Mouse (Mus musculus) 416B (cell line): ENCODE data around the gene Babam2.

Experiments
- DNase-seq: peaks from one replicate; pipeline ENCODE4 v3.0.0; 2011; ENCODE audit warnings: low read depth

The Babam2 gene

DNA sequence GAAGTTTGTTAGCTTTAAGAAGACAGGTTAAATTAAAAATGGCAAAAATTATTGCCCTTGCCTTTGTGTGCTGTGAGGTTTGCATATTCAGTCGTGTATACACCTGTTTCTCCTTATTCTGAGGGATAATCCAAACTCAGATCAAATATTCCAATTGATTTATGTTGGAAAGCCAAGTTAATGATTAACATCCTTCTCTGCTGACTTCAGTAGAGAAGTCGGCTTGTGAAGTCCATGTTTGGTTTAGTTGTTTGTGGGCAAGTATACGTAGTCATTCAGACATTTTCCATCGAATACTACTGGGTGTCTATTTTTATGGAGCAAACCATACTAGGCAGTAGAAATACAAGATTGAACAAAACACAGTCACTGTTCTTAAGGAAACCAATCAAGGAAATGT, 187.5 kb downstream of the Babam2 start:
- DNase-seq = no peak

DNA sequence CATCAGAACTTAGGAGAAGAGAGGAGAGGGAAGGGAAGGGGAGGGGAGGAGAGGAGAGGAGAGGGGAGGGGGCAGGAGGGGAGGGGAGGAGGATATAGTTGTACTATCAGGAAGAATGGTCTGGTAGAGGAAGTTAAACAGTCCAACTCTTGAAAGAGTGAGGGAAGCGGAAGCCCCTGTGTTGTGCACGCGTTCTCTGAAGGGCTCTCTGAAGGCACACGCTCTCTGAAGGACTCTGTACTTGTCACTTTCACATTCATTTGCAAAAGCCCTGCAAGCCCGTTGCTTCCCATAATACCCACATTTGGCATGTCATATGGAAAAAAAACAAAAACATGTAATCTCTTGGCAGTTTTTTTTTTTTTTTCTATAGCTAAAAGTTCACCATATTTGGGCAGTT, 190.1 kb downstream of the Babam2 start:
- DNase-seq = no peak

DNA sequence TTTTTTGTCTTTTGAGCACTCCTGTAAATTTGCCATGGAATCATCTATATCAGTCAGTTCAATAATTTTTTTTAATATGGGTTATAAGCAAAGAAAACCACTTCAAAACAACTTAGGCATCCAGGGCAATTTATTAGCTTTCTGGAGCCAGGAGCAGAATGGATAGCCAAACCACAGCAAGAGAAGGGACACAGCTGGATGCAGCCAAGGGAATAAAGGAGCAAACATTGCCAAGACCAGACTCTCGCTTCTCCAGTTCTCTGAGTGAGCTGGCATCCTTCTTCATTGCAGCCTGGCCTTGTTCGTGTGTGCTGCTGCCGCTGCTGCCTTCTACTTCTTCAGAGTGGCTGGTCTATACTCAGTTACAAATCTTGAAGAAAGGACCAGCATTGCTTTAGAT, 190.9 kb downstream of the Babam2 start:
- no peak for DNase-seq

DNA sequence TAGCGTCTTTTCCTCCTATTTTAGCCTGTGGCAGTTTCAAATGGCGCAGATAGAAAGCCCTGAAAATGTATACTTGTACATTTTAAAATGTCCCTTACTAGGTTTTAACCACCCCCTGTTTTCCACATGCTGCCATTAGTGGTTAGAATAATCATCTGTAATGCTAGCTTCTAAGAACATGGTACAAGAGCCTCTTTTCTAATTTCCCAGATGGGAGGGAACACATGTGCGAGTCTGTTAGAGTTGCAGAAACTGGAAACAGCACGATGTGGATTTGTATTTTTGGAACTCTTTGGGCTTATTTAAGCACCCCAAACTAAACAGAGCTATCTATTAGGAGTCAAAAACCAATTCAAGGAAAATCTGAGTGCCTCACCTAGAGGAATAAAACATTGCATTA, 195.1 kb downstream of the Babam2 start:
- DNase-seq = no peak

DNA sequence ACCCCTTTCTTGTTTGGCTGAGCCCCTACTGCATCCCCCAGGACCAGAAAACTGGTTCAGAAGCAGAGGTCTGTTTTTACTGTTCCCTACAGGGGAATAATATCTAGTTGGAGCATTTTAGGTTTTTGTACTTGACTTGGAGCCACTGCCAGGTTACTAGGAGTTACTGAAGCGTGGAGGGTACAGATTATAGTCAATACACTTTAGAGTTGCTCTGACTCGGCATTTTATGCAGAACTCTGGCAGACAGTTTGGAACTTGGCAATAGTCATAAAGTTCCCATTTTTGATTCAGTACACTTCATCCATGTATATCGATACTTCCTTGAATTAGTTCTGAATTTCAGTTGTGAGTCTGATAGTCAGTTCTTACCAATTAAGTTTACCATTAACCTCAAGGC, 202.4 kb downstream of the Babam2 start:
- DNase-seq = no peak

DNA sequence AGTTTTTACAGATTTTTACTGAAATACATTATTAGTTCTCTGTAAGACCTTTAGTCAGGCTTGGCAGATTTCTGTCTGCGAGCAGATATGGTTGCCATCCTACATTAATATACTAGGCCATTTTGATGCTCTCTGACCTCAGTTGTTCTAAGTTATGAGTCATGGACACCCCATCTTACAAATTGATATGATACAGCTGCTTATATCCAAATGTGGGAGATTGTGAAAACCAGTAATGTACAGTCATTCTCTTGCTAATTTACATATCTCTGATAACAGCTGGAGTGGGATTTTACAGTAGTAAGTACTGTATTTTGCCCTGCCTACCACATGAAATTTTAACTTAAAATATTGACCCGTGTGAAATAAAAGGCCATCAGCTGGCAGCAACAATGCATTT, 204.7 kb downstream of the Babam2 start:
- peak; percentile 37 for DNase-seq

DNA sequence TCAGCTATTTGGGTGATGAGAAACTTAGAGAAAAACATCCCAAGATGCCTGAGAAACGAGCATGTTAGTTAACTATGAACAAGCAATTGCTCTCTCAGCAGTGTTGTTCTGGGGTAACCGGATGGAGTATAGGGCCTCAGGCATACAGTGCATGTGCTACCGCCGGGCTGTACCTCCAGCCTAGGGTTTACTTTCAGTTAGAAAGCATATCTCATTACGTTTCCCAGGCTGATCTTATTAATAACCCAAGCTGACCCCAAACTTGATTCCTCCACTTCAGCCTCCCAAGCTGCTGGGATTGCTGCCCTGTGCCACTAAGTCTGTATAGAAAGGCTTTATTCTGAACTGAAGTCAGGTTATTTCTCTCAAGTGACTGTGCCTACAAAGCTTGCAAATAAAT, 205.4 kb downstream of the Babam2 start:
- no peak for DNase-seq

DNA sequence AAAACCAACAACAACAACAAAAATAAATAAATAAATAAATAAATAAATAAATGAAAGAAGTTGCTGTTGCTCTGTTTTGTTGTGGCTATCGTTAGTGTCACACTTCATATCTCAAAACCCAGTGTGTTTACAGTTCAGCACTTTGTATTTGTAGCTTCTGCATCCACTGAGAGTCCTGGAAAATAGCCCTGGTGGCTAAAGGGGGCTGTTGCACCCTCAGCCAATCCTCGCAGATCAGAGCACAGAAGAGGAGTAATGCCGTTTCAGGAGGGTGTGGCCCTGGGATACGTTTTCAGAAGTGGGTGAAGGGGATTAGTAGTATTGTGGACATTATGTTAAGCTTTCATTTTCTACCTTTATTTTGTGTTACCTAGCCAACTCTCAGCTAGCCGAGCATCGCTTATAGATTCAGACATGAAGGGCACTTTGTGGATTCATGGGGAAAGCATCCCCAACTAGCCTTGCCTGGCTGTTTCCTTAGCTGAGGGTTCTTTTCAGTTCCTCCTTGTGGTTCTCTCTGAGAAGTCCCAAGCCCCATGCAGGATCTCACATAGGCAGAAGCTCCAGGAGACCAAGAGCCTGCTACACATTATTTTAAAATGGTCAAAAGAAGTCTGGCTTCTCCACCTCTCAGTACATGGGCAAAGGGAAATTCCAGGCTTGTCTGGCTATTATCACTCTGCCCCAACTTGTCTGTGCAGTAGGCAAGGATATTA, 207.6 kb downstream of the Babam2 start:
- no peak for DNase-seq

DNA sequence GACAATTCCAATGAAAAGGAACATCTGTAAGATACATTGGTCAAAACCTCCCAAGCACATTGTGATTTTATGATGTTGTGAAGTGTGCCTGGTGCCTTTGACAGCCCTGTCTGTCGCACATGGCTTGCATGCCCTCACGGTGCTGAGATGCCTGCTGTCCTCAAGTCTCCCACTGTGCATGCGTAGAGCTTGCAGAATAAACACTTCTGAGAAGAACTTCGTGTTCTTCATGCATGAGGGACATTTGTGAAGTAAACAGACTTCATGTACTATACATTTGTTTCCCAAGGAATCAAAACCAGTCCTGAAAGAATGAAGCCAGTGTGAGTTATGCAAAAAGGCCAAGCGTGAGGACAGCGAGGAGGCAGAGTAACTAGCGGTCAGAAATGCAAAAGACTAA, 208.3 kb downstream of the Babam2 start:
- no peak for DNase-seq

DNA sequence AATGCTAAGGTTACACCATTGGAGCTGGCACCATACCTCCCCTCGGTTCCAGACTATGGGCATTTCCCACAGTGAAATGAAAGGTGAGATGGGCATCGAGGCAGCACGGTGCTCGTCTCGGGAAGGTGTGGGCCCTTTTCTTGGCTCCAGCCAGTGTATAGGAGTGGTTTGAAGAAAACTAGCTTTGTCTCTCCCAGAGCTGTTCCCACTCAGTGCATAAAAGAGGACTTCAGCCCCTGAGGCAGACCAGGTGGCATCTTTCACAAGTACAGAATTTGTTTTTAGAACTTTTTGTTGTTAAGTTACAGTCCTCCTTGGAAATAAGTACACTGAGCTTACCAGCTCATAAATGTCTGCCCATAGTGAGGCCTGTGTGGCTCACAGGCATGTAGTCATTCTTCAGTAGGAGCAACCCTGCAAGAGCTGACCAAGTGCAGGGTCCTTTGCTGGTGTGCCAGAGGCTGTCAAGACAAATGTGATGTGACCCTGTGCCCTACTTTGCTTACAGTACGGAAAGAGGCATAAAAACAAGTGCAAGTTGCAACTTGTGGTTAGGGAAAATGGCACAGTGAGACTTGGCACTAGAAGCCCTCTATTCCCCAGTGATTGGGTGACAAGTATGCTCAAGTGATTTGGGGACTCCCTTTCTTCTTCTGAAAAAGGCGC, 208.9 kb downstream of the Babam2 start:
- DNase-seq = no peak

DNA sequence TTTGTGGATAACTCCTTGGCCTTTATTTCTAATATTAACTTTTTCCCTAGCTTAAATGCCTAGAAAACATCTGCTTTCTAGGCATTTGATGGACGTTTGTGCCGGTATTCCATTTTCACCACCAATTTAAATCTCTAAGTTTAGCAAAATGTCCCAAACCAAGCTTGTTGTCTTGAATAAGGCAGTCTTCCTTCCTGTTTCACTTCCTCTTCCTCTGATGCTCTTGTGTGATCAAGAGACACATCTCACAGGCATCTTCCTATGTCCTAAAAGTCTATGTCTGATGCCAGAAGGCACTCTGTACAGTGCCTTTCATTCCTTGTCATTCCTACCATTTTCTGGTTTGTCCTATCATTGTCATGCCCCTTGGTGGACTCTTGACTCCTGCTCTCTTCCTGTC, 210.5 kb downstream of the Babam2 start:
- DNase-seq = no peak

DNA sequence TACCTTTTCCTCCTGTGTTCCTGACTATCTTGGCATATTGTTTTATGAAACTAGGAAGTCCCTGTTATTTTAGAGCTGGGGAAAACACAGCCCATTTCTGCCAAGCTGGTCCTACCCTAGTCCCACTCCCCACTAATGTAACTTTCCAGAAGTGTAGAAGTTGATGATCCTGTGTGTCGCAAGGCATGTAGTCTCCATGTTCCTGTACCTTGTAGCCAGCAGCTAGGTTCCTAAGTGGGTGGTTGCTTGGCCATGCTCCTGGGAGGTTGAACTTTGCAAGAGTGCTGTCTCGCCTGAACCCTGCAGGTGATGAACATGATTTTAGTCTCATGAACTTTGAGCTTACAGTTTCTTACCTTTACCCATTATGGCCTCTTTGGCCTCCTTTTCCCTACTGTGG, 211.3 kb downstream of the Babam2 start:
- DNase-seq = no peak

DNA sequence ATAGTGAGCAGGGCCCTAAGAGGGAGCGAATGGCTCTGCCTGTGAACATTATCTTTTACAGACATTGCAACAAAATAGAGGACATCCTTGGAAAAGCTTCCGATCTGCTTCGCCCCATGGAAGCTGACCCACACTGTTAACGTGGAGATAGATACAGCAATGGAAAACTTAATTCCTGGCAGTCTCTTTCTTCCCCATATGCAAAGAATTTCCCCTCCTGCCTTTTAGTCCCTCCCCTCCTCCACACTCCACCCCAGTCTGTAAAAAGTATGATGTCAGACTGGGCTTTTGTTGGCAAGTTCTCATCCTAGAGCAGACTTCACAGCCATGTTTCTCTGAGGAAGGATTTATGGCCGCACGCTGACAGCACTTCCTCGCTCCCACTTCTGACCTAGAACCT, 218.8 kb downstream of the Babam2 start:
- DNase-seq = no peak

DNA sequence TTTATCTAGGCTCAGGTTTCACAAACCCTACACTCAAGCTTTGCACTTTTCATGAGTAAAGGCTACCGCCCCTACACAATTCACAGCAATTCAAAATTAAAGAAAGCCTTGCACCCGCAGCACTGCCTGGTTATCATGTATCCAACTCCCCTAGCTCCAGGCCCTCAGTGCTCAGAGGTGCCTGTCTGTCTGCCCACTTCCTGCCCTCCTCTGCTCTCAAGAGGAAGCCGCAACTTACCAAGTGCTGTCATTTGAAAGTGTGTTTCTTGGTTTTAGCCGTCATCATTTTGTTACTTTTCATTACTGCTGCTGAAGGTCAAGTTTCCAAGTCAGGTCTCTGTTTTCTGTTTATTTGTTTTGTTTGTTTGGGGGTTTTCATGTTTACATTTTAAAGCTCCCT, 221.1 kb downstream of the Babam2 start:
- DNase-seq = peak; percentile 46

DNA sequence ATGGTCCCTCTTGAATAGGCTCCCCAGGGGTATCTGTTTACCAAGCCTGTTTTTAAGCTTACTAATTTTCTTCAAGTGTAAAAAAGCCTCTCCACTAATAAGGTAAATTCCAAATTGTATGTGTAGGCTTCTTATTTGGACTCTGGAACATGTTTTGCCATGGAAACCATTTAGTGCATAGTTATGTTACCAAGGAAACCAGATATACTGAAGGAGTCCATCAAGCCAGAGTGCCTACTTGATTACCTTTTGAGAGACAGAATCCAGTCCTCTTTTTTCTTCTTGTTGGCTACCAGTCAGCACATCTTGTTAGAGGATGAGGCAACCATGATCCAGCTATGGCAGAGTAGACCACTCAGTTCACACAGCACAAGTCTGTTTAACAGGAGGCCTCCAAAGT, 222.6 kb downstream of the Babam2 start:
- DNase-seq = no peak

DNA sequence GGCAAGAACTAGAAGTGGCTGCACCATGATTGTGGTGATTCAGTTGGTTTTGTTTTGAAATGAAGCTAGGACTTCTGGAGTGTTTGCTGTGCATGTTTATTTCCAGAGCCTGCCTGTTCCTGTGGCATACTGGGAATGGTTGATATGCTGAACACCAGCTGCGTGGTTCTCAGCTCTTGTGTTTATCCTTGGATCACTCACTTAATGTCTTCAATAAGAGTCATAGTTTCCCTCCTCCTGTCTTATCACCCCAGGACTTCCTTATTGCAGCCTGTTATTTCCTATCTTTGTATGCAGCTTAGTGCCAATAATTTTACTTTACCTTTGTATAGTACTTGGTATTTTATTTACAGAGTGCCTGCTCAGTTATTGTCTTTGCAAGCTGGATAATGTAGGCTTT, 223.4 kb downstream of the Babam2 start:
- peak; percentile 41 for DNase-seq

DNA sequence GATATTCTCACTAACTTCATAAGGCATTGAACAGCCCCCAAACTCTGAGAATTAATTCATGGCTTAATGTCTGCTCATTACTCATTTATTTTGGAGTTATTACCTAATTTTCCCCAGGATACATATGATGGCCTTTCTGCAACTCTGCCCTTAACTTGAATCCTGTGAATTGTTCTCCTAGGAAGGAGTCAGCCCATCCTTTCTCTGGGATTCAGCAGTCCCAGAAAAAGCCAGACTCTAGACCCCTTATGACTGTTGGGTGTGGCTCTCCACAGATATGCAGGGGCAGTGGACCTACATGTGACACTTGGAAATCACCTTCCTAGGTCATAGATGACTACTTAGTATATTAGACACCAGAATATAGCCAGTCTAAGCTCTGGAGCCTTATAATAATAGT, 226.6 kb downstream of the Babam2 start:
- no peak for DNase-seq

DNA sequence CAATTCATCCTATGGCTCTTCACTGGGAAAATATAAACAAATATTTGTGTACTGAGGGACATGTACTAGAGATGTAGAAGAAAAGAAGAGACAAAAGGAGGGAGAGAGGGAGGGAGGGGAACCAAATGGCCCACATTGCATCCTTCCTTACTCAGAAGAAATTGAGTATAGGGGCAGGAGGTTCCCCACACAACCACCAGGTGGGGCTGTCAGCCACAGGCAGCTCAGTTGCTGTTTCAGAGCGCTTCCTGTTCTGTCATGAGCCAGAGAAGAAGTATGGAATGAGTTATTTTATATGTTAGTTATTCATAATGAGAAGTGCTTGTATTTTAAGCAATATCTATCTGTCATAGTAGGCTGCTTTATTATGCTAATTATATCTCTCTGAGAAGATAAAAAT, 229.1 kb downstream of the Babam2 start:
- peak; percentile 58 for DNase-seq

DNA sequence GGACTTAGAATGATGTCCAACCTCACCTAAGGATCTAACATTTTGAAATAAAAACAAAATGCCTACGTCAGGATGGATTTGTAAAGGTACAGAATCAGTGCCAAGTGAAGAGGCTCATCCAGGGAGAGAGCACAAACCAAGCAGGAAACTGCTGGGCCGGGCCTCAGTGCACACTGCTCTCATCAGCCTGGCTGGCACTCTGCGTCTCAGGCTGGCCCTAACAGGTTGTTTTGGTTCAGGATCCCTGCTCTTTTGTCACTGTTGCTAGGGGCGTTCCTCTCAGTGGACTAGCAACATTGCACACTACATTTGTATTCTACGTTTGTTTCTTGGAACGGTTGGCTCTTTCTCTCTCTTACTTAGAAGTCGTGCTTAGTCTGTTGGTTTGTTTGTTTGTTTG, 231.5 kb downstream of the Babam2 start:
- DNase-seq = no peak

DNA sequence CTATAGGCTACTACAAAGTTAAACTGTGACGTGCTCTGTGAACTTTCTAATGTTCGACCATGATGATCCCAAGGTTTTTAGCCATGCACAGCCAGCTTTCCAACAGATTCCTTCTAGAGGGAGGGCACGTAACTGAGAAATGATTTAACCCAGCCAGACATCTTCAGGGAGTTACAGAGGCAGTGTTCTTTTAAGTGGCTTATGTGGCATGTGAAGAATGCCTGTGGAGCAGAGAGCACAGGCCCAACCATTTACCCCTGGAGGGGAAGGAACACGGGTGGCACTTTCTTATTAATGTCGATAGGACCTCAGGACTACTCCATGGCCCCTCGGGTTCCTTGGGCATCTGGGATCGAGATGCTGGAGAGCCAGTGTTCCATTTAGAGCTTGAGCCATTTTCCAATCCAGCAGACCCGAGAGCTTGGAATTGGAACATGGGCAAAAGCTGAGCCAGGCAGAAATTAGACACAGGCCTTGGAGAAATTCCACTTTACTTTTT, 233.7 kb downstream of the Babam2 start:
- DNase-seq = no peak

DNA sequence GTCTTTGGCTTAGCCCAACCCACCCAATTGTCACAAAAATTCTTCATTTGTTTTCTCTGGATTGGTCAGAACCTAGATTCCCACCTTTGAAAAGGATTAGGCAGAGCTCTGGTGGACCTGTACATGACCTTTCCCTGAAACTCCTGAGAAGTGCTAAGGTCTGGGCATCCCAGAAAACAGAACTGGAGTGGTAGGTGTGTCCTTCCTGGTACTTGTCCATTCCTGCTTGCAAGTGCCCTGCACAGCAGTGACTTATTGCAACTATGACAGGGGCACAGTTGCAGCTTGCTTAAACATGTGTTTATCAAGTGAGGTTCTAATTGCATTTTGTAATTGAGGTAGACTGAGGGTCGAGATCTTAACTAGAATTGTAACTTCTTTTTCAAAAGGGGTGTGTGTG, 234.2 kb downstream of the Babam2 start:
- DNase-seq = no peak

DNA sequence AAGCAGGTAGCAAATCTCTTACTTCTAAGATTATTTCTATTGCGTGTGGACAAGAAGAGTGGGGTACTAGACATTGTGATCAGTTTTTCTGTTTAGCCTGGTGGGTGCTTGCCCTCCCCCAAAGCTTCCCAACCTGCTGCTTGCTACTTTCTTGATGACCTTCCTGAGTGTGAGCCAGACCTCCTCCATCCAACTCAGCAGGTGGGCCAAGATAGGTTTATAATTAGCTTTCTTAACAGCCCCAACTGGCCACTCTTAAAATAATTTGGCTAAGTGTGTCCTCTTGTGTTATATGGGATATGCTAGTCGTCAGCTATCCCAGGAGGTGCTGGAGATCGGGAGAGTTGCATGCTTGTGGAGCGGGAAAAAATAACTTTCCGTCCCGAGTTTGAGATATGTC, 235.8 kb downstream of the Babam2 start:
- no peak for DNase-seq

DNA sequence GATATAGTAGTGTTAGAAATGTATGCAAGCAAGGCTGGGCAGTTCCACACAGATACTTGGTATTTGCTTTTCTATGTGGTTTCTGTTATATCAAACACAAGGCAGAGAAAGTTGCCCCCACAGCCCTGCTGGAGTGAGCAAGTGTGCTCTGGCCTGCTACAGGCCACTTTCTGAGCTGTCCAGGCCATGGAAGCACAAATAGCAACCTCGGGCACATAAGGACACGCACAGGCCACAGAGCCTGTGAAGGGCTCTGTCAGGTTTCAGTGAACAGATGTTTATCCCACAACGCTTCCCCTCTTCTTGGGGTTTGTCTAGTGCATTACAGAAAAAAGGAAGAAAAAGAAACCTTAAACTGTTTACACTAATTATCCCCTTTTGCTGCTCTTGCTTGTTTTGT, 236.9 kb downstream of the Babam2 start:
- peak; percentile 19 for DNase-seq

DNA sequence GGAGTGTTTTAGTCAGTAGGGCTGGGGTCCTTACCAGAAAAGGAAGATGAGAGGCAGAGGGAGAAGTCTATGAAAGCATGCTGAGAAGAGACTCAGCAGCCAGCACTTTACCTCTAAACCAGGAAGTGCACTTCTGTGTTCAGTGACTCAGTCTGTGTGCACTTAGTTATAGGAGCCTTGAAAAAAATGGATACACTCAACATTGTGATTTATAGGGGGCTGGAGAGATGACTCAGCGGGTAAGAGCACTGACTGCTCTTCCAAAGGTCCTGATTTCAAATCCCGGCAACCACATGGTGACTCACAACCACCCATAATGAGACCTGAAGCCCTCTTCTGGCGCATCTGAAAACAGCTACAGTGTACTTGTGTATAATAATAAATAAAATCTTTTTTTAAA, 238.5 kb downstream of the Babam2 start:
- DNase-seq = peak; percentile 73
